Mouse (Mus musculus) cerebellum, postnatal 14 days (tissue): ENCODE measurements at regions not wholly inside any gene's neighbourhood (a gene's known extent, or its start where the extent isn't known, plus 50 kb on each side); places are given as distances from the start of the nearest gene placed in this dataset.

Experiments used
- DNase-seq, 2 experiments: peaks; one replicate each; pipeline ENCODE4 v3.0.0; 2021; ENCODE audit warnings: mixed read lengths in 2 of 2

DNA sequence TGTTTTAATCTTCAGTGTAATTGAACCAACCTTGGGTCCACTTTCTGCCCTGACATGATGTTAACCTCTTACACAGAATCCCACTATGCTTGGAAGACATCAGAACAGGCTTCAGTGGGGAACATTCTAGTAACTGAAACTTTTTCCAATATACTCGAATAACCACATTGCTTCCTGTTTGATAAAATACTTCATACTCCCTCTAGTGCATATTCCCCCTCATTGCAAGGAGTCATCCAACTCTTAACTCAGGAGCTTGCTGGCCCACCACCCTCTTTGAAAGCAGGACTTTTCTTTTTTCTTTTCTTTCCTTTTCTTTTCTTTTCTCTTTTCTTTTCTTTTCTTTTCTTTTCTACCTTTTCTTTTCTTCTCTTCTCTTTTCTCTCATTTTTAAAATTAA lies 123.6 kb upstream of the Sptlc3 start:
- peak; percentile 50 to 67 for DNase-seq

DNA sequence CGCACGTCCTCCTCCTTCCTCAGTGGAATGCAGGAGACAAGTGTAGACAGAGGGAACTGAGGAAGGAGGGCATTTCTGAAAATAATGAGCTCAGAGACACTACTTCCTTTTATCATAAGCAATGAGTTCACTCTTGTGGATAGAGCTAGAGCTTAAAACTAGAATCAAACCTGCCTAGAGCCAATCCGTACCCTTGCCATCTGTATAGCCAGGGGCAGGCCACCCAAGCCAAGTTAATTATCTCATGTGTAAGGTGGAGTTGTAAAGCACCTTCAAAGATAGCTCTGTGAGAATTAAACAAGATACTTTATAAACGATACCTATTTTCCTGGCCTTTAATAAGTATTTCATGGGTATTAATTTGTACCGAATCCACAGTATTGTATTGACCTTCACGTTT lies 113.4 kb upstream of the Sptlc3 start:
- DNase-seq = peak; percentile 20 to 43

DNA sequence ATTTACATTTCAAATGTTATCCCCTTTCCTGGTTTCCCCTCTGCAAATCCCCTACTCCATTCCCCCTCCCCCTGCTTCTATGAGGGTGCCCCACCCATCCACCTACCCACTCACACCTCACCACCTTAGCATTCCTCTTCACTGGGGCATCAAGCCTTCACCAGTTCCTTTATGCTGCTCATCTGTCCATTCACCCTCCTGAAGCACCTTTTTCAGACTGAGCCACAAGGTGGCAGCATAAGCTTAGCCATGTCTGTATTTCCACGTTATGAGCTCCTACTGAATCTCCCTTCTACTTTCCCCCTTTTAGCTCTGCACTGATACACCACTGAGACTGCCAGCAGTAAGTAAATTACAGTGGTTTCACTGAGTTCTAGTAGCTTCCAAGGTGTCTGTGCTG lies 112.1 kb upstream of the Sptlc3 start:
- peak; percentile 92 for DNase-seq

DNA sequence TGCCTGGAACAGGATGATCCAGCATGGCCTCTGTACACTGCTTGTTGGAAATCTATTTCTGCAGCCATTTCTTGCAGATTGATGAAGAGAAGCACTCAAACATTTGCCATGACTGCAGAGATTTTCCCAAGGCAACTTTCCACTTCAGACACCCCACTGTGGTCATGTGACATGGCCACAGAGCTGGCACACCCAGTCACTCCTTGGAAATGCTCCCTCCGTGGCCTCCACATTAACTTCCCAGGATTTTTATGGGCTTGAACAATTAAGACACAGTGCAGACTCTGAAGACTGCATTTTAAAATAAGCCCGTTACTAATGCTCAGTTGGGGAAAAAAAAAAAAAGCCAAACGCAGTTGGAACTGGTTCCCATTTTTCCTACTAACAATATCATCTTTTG lies 80.2 kb upstream of the Sptlc3 start:
- DNase-seq = no peak

DNA sequence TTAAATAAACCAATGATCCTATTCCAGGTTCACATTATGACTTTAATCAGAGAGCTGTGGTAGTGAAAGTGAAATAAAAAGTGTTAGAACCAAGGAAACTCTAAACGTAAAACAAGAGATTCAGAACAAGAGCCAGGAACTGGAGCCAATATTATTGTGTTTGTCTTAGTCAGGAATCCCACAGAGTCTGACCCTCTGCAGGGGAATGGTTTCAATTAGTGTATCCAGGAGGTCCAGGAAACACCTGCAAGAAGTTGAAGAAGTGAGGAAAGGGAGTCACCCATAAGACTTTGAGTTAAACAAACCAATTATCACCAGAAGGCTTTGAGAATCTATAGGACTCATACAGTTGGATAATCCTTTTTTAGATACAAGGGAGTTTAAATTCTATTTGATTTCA lies 76.2 kb upstream of the Sptlc3 start:
- no peak for DNase-seq

DNA sequence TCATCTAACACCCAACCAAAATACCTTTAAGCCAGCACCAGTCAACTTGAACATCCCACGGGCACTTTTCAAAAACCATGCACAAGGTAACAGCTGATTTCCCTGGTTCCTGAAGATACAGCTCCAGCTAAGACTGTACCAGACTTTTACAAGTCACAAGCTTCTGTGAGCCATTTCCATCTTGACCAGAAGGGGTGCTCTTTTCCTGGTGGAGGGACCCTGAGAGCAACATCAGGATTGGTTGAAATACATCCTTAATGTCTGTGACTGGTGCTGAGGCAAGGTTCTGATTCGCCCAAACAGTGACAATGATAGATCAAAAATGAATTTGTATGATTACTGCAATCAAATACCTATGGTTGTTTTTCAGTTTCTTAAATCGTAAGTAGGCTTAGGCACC lies 71.0 kb upstream of the Sptlc3 start:
- peak; percentile 16 to 44 for DNase-seq

DNA sequence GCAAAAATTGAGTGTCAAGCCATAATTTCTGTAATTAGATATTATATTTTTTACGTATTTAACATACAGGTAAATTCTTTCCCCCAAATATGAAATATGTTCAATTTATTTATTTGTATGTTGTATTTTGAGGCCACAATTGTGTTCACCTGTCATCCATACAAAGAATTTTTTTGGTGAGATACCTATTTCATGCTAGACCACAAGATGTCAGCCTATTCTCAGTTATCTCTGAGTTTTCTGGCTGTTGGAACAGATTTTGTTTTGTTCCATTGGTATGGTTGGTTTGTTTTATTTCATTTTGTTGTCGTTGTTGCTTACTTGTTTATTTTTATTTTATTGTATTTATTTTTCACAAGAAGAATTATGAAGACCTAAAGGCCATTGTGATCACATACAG lies 70.3 kb upstream of the Sptlc3 start:
- DNase-seq = peak in 1 of 2 experiments; percentile 37
